Mouse (Mus musculus): Measurements from ENCODE around the gene Tmem30a.

DNA sequence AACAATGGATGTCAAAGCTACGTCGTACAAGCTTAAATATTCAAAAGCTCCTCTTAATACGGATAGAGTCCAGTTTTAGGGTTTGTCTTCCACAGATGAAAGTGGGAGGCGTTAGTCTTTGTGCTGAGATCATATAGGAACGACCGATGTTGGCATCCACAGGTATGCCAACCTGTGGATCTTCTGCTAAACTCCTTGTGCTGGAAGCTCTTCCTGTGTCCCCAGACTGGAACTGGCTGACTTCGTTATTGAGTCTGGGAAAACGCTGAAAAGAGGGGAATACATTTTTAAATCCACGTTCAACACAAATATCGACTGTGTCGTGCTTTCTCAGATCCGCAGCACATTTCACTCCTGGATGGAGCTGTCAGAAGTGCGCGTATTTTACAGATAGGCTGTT is 33.2 kb downstream of the Tmem30a start:
- TF ChIP-seq MAFK (IDR thresholded peaks at IDR 0.05; ENCODE audit: insufficient replicate concordance, low read length) (no peak), POLR2A (IDR thresholded peaks at IDR 0.05; ENCODE audit: low read depth, low read length) (no peak), CTCF (conservative IDR thresholded peaks at IDR 0.05 in 1 of 2, IDR thresholded peaks at IDR 0.05 in 1 of 2; ENCODE audit: low read depth in 2 of 2, low read length in 2 of 2) (no peak), ZNF384 (IDR thresholded peaks at IDR 0.05; ENCODE audit: low read depth, low read length) (no peak), MAX (IDR thresholded peaks at IDR 0.05; ENCODE audit: low read length) (no peak), CHD1 (IDR thresholded peaks at IDR 0.05; ENCODE audit: low read depth, low read length) (no peak), UBTF (IDR thresholded peaks at IDR 0.05; ENCODE audit: low read depth, low read length) (no peak), PAX5 (IDR thresholded peaks at IDR 0.05; ENCODE audit: low read length) (no peak)

Data from CH12.LX (cell line).